Mouse (Mus musculus) brain, embryonic 14.5 days (tissue): ENCODE data around the gene Spdl1. TPM values are rescaled to one million over a fixed set of nuclear protein-coding genes. Genes with fewer than 3 reads are reported as not detected.

Experiments used
- DNase-seq: peaks from one replicate; pipeline ENCODE4 v3.0.0-alpha.2; 2011; ENCODE audit warnings: low read depth
- CTCF ChIP-seq: fragments of 200-500 bp; IDR thresholded peaks from 2 replicates; pipeline ENCODE4 v1.5.1; 2012; ENCODE audit warnings: inconsistent platforms, mild to moderate bottlenecking, moderate library complexity, borderline replicate concordance; ENCODE audit not compliant: insufficient read depth, insufficient read length; ENCODE audit errors: extremely low read depth
- POLR2A ChIP-seq: fragments of 200-500 bp; IDR thresholded peaks from 2 replicates; pipeline ENCODE4 v1.6.1; 2012; ENCODE audit warnings: mild to moderate bottlenecking, inconsistent platforms, borderline replicate concordance; ENCODE audit not compliant: poor library complexity, insufficient read depth, insufficient read length, severe bottlenecking; ENCODE audit errors: extremely low read depth
- polyA plus RNA-seq: library from polyadenylated mRNA; depleted of rRNA; stranded (reverse); fragments of >200 nt; gene quantifications from 2 replicates; pipeline ENCODE4 v1.2.3, GENCODE M21; 2012; rRNA removed

Gene Spdl1
- polyA plus RNA-seq, 1 experiment: 5.4 TPM

- TF ChIP-seq CTCF (no peak), POLR2A (no peak)
- DNase-seq: no peak
Measured at GRCm38 (mm10) chr11:34769946-34770345, 63.5 kb downstream of the Spdl1 start.

DNA sequence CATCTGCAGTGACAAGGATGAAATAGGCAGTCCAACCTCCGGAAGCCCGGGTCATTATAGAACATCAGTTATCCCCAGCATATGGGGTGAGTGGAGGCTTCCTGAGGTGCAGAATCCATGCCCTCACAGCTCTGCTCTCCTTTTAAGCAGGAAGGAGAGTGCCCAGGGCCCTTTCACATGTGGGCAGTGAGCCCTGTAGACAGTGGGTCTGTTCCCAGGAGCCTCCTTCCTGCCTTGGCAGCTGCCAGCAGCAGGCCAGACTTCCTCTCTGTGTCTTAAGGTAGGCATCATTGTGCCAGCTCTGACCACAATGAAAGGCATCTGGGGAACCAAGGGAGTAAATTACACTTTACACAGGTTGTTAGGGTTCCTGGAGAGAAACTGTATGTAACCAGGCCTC lies 64.0 kb downstream of the Spdl1 start:
- DNase-seq: no peak
- TF ChIP-seq CTCF (no peak), POLR2A (no peak)

DNA sequence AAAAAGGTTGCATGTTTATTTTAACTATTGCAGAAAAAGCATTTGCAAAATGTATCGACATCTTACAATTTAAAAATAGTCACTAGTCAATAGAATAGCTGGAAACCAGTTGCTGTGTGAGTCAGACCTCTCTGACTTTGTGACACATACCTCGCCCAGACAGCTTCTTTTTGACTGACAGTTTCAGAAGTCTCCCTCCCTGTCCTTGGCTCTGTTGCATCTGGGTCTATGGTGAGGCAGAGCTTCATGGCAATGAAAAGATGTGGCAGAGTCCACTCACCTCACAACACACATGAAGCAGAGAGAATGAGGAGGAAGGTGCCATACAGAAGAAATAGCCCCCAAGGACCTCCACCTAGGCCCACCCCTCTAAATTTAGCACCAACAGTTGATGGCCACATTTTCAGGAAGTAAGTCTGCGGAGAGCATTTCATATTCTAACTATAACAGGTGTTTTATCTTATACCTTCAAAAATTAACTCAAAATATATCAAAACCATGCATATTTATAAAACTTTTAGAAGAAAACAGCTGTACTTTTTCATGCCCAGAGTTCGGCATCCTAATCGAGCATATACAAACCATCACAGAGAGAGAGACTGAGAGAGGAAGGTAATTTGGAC lies 69.6 kb downstream of the Spdl1 start:
- no peak for TF ChIP-seq POLR2A
- no peak for TF ChIP-seq CTCF
- DNase-seq: no peak

GRCm38 (mm10) chr11:34762570-34763127 lies 70.8 kb downstream of the Spdl1 start:
- no peak for TF ChIP-seq POLR2A
- TF ChIP-seq CTCF: no peak
- no peak for DNase-seq

DNA sequence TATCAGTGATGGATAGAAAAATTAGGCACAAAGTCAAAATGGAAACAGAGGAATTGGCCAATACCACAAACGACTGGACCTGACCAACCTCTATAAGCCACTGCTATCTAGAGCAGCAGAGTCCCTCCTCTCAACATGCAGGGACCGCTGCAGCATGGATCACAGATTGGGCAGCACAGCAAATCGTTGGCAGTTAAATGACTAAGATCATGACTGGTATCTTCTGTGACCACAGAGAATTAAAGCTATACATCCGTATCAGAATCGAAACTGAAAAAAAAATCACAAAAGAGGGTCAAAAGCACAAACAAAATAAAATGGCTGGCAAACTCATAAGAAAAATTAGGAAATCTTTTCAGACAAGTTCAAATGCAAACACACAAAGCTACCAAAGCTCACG lies 71.3 kb downstream of the Spdl1 start:
- no peak for DNase-seq
- TF ChIP-seq POLR2A (no peak), CTCF (no peak)

GRCm38 (mm10) chr11:34759582-34759981 lies 73.9 kb downstream of the Spdl1 start:
- TF ChIP-seq POLR2A (no peak), CTCF (no peak)

More at GRCm38 (mm10) chr11:34759582-34759981, 73.9 kb downstream of the Spdl1 start:
- no peak for DNase-seq

Other genes with a start within 250 kb of the Spdl1 start
- gene Dock2, start 49.7 kb downstream of the Spdl1 start, polyA plus RNA-seq: 0.34 and 0.51 TPM in 2 replicates